Mouse (Mus musculus): ENCODE measurements at regions not wholly inside any gene's neighbourhood (a gene's known extent, or its start where the extent isn't known, plus 50 kb on each side); places are given as distances from the start of the nearest gene placed in this dataset.

DNA sequence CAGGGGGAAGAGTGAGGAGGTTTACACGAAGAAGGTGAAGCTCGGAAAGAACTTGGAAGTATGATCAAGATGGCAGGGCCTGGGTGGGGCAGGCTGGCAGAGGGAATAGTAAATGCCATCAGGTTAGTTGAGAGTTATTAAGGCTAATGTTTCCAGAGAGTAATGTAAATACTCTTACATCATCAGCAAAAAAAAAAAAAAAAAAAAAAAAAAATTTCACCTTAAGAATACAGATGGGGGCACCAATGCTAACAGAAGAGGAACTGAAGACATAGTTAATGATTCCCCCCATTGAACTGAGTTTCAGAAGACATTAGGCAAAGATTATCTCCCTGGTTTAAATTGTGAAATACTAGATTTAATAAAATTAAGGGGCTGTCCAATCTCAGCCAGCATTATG is 174.7 kb downstream of the Pou4f1 start:
- no peak for TF ChIP-seq POLR2A (IDR thresholded peaks at IDR 0.05; ENCODE audit: control insufficient read depth, extremely low read depth, insufficient read depth, low read length, poor library complexity)
- no peak for TF ChIP-seq CTCF (IDR thresholded peaks at IDR 0.05; ENCODE audit: borderline replicate concordance, control insufficient read depth, extremely low read depth, insufficient read depth, low read length, poor library complexity)
